Mouse (Mus musculus): Measurements from ENCODE around the gene Tap2. TPM values are rescaled to one million over a fixed set of nuclear protein-coding genes. Genes with fewer than 3 reads are reported as not detected.

Gene Tap2
- total and polyA plus RNA-seq, 3 experiments = 54.8 to 121 (median 110) TPM

DNA sequence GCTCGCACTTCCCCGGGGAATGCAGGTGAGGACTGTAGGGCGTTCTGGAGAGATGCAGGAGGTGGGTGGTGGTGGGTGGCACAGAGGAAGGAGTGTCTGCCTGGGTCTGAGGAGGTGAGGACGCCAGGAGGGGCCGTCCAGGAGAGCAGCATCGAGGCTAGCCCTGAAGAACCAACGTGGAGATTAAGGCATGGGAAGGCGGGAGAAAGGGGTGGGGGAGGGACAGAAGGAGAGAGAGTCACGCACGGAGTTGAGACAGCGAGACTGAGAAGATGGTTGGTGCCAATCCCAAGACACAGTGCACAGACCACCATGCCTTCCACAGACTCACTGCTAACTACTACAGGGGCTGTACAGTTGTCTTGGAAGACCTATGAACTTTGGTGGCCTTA, 4.8 kb upstream of the Tap2 start:
- H3K9me3 ChIP-seq (replicated peaks; ENCODE audit: low read length) = no peaks in the 10 kb centered on the region
- H3K4me1 ChIP-seq (ENCODE audit: control insufficient read depth in 1 of 2, insufficient read depth in 2 of 2) = peaks cover 25 to 61% of the 10 kb centered on the region in 2 experiments
- in situ Hi-C loops (cut with MboI; ENCODE audit: low pct_ligation_motif_present, low pct_unique_long_range_greater_than_20kb, low sequenced_read_pairs) = no loop called here
- peak overlapping the region; percentile 85 to 99 (median 93) for H3K4me3 ChIP-seq (replicated peaks in 1 of 3; ENCODE audit: low read depth in 2 of 3, low read length in 2 of 3, poor library complexity in 1 of 3)
- TF ChIP-seq SMC3 (IDR thresholded peaks at IDR 0.05; ENCODE audit: low read depth, low read length) = 0 out of 2 replicates have a peak, but pooled peaks have one; percentile 0
- 0 out of 2 replicates have a peak, but pooled peaks have one; percentile 6 for TF ChIP-seq SIN3A (IDR thresholded peaks at IDR 0.05; ENCODE audit: low read length)
- no peak for TF ChIP-seq JUN (IDR thresholded peaks at IDR 0.05; ENCODE audit: insufficient read depth, low read depth, low read length)
- 0 out of 2 replicates have a peak, but pooled peaks have one; percentile 31 for TF ChIP-seq CHD1 (IDR thresholded peaks at IDR 0.05; ENCODE audit: low read depth, low read length)
- 0 out of 2 replicates have a peak, but pooled peaks have one; percentile 26 for TF ChIP-seq MXI1 (IDR thresholded peaks at IDR 0.05; ENCODE audit: low read depth, low read length)
- no peak for TF ChIP-seq PAX5 (IDR thresholded peaks at IDR 0.05; ENCODE audit: low read length)
- H3K4me2 ChIP-seq (ENCODE audit: insufficient read depth, low read depth, poor library complexity, severe bottlenecking) = peak overlapping the region; percentile 65; the same call in 1 of the 2 replicates
- peak overlapping the region; percentile 93 for H3K27ac ChIP-seq (ENCODE audit: insufficient read depth, low read depth)
- peaks cover 49 to 67% of the 10 kb centered on the region in 2 experiments for H3K36me3 ChIP-seq (replicated peaks in 1 of 2; ENCODE audit: control insufficient read depth in 1 of 2, insufficient read depth in 1 of 2, low read length in 1 of 2)
- peak overlapping the region; percentile 100 for H3K9ac ChIP-seq (ENCODE audit: insufficient read depth, low read depth)
- H3K27me3 ChIP-seq (replicated peaks) = no peaks in the 10 kb centered on the region
- H3K79me2 ChIP-seq (replicated peaks; ENCODE audit: control insufficient read depth, extremely low read depth, insufficient read depth, poor library complexity, severe bottlenecking) = peaks cover 51% of the 10 kb centered on the region
- DNase-seq (ENCODE audit: extremely low read depth) = no peak
- dilution Hi-C loops (cut with MboI; ENCODE audit: extremely low pct_ligation_motif_present, extremely low pct_unique_long_range_greater_than_20kb, low sequenced_read_pairs) = no loop called here

DNA sequence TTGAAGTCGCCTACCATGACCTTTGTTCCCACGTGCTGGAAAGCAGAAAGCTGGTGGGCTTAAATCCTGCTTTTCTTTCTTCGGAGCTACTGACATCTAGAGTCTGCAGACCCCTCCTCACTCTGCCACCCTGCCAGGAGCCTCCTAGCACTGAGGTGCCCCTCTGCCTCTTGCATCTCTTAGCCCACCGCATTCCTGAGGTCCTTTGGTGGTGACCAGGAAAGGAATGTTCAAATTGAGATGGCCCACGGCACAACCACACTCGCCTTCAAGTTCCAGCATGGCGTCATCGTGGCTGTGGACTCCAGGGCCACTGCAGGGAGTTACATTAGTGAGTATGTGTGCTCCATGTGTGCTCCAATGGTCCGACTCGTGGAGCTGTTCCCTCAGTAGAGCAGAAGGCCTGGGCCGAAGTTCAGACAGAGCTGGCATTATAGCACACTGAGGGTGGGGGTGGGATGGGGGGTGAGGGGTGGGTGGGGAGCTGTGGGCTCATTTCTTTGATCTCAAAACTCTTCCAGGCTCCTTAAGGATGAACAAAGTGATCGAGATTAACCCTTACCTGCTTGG, 4.2 kb upstream of the Tap2 start:
- Histone ChIP-seq H3K27ac (ENCODE audit: insufficient read depth, low read depth) (peak overlapping the region; percentile 93), H3K9ac (ENCODE audit: insufficient read depth, low read depth) (peak overlapping the region; percentile 100), H3K4me3 (replicated peaks in 1 of 3; ENCODE audit: low read depth in 2 of 3, low read length in 2 of 3, poor library complexity in 1 of 3) (peak overlapping the region; percentile 85 to 99 (median 93)), H3K79me2 (replicated peaks; ENCODE audit: control insufficient read depth, extremely low read depth, insufficient read depth, poor library complexity, severe bottlenecking) (peaks cover 45% of the 10 kb centered on the region), H3K27me3 (replicated peaks) (no peaks in the 10 kb centered on the region), H3K4me2 (ENCODE audit: insufficient read depth, low read depth, poor library complexity, severe bottlenecking) (peak overlapping the region; percentile 65), H3K36me3 (replicated peaks in 1 of 2; ENCODE audit: control insufficient read depth in 1 of 2, insufficient read depth in 1 of 2, low read length in 1 of 2) (peaks cover 43 to 61% of the 10 kb centered on the region in 2 experiments), H3K4me1 (ENCODE audit: control insufficient read depth in 1 of 2, insufficient read depth in 2 of 2) (peaks cover 21 to 60% of the 10 kb centered on the region in 2 experiments), H3K9me3 (replicated peaks; ENCODE audit: low read length) (no peaks in the 10 kb centered on the region)
- TF ChIP-seq USF1 (IDR thresholded peaks at IDR 0.05; ENCODE audit: low read depth, low read length) (no peak), MYC (IDR thresholded peaks at IDR 0.05; ENCODE audit: low read depth, low read length) (0 out of 2 replicates have a peak, but pooled peaks have one; percentile 4), CHD1 (IDR thresholded peaks at IDR 0.05; ENCODE audit: low read depth, low read length) (0 out of 2 replicates have a peak, but pooled peaks have one; percentile 42), MAX (IDR thresholded peaks at IDR 0.05; ENCODE audit: low read length) (0 out of 2 replicates have a peak, but pooled peaks have one; percentile 13), MXI1 (IDR thresholded peaks at IDR 0.05; ENCODE audit: low read depth, low read length) (peak; percentile 58; the same call in 1 of the 2 replicates), ZC3H11A (IDR thresholded peaks at IDR 0.05; ENCODE audit: low read depth, low read length) (no peak), MAZ (IDR thresholded peaks at IDR 0.05; ENCODE audit: low read depth, low read length) (no peak), RCOR1 (conservative IDR thresholded peaks at IDR 0.05; ENCODE audit: low read depth, low read length) (no peak), ZNF384 (IDR thresholded peaks at IDR 0.05; ENCODE audit: low read depth, low read length) (no peak), SMC3 (IDR thresholded peaks at IDR 0.05; ENCODE audit: low read depth, low read length) (no peak), SIN3A (IDR thresholded peaks at IDR 0.05; ENCODE audit: low read length) (peak; percentile 46; the same call in 1 of the 2 replicates), ZKSCAN1 (IDR thresholded peaks at IDR 0.05; ENCODE audit: borderline replicate concordance, low read depth, low read length) (no peak), KAT2A (IDR thresholded peaks at IDR 0.05; ENCODE audit: insufficient replicate concordance, low read length) (no peak), NRF1 (IDR thresholded peaks at IDR 0.05; ENCODE audit: low read depth, low read length) (no peak), JUND (conservative IDR thresholded peaks at IDR 0.05; ENCODE audit: low read depth, low read length) (no peak), EP300 (IDR thresholded peaks at IDR 0.05; ENCODE audit: low read length) (no peak), MAFK (IDR thresholded peaks at IDR 0.05; ENCODE audit: insufficient replicate concordance, low read length) (no peak)
- in situ Hi-C loops (cut with MboI; ENCODE audit: low pct_ligation_motif_present, low pct_unique_long_range_greater_than_20kb, low sequenced_read_pairs) (no loop called here), dilution Hi-C loops (cut with MboI; ENCODE audit: extremely low pct_ligation_motif_present, extremely low pct_unique_long_range_greater_than_20kb, low sequenced_read_pairs) (no loop called here)
- no peak for DNase-seq (ENCODE audit: extremely low read depth)

Data from CH12.LX (cell line).